In the genomic region with DNA sequence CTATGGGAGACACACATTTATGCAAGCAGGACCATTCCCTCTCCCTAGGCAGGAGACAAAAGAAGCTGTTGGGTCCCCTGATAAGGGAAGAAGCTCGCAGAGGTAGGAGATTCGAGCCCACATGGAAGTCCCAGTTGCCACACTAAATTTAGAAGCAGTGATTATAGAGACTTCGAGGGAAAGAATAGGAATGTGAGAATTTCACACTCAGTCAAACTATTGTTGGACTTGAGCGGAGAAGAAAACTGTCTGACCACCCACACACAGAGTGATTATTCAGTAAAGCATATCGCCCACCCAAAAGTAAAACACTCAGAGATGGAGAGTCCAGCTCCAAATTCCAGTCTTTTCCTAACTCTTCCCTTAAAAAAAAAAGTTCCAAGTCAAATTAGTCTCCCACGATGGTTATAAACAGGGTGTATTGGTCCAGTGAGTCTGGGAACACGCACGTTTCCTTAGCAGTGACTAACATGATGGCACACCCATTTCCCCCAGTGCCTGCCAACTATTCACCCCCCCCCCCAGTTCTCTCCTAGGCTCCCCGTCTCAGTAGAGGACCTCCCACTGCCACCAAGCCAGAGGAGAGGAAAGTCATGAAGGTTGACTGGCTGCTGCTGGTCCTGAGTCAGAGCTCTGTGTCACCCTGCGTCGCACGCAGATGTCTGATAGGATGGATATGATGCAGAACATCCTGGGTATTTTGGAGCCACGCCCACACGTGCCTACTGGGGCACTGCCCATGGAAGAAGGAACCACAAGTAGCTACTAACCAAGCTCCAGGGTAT, we compare ENCODE assay signal across 10 mouse cellular contexts.
A peak's percentile ranks its signal among the peaks of the same experiment; 100 is the strongest.
DNase-seq lines count a peak whose midpoint lies in the region; ATAC-seq lines count a peak whose summit lies in the region.
"Had no signal": no experiment of that assay in that cellular context is flagged by ENCODE, and none has a peak within 500 bp of the region (broad histone marks: within the 10 kb centered on the region; RNA-seq: fewer than 3 reads in every experiment).

No protein-coding gene starts in this region.

- no peak overlapping the region for H3K9ac ChIP-seq in kidney, embryonic 14.5 days (ENCODE audit: low read depth, low read length)
- no peak overlapping the region for H3K9ac ChIP-seq in heart, embryonic 14.5 days (ENCODE audit: low read length)

- no peaks in the 10 kb centered on the region for H3K9me3 ChIP-seq in kidney, embryonic 14.5 days (ENCODE audit: control insufficient read depth, low read length)
- no peaks in the 10 kb centered on the region for H3K9me3 ChIP-seq in heart, embryonic 14.5 days (ENCODE audit: control insufficient read depth, low read length)
- H3K9me3 ChIP-seq in embryonic facial prominence, embryonic 10.5 days, result no peaks in the 10 kb centered on the region
- H3K9me3 ChIP-seq: forebrain, embryonic 10.5 days had no signal

- H3K27ac ChIP-seq in kidney, embryonic 14.5 days (ENCODE audit: low read depth, low read length), result no peak overlapping the region
- H3K27ac ChIP-seq in heart, embryonic 14.5 days (replicated peaks in 1 of 2; ENCODE audit: control insufficient read depth in 1 of 2, insufficient read depth in 1 of 2, low read depth in 2 of 2, low read length in 2 of 2), result peak overlapping the region; percentile 16 to 30; a peak in 3 of 4 replicates
- H3K27ac ChIP-seq in embryonic facial prominence, embryonic 10.5 days (replicated peaks), result no peak overlapping the region
- H3K27ac ChIP-seq: forebrain, embryonic 10.5 days had no signal

- no peak overlapping the region for H3K4me2 ChIP-seq in kidney, embryonic 14.5 days (replicated peaks; ENCODE audit: low read depth, low read length)
- no peak overlapping the region for H3K4me2 ChIP-seq in heart, embryonic 14.5 days (ENCODE audit: low read length)

- intact Hi-C loops in left cerebral cortex, postnatal 4 days (cut with DNase I), result loop anchor here (5.0 kb wide), 2 partner anchors 203 to 358 kb away; no protein-coding TSS in a partner anchor

- H3K4me1 ChIP-seq in kidney, embryonic 14.5 days (ENCODE audit: control insufficient read depth, insufficient read depth, low read length), result no peaks in the 10 kb centered on the region
- H3K4me1 ChIP-seq in heart, embryonic 14.5 days (ENCODE audit: control insufficient read depth in 2 of 2, insufficient read depth in 2 of 2, low read length in 2 of 2), result peaks cover 14 to 22% of the 10 kb centered on the region in 2 experiments
- peaks cover 14% of the 10 kb centered on the region for H3K4me1 ChIP-seq in embryonic facial prominence, embryonic 10.5 days

- DNase-seq in kidney, adult 11 months, result peak; percentile 28
- DNase-seq in left cerebral cortex, postnatal 4 days, result peak; percentile 17
- peak; percentile 30 to 56 for DNase-seq in right cerebral cortex, postnatal 36 days (ENCODE audit: low spot score in 2 of 2)
- DNase-seq in embryonic facial prominence, embryonic 10.5 days (ENCODE audit: low spot score), result no peak
- DNase-seq in spleen, postnatal 10 days (ENCODE audit: low spot score in 2 of 2), result no peak
- DNase-seq in gastrocnemius, postnatal 4 days (ENCODE audit: low spot score in 2 of 2), result no peak
- DNase-seq: midbrain, embryonic 14.5 days had no signal

- no peak overlapping the region for H3K4me3 ChIP-seq in kidney, embryonic 14.5 days (ENCODE audit: low read length)
- H3K4me3 ChIP-seq in heart, embryonic 14.5 days (ENCODE audit: control insufficient read depth in 1 of 2, insufficient read depth in 1 of 2, low read depth in 1 of 2, low read length in 2 of 2), result no peak overlapping the region
- no peak overlapping the region for H3K4me3 ChIP-seq in embryonic facial prominence, embryonic 10.5 days
- H3K4me3 ChIP-seq: forebrain, embryonic 10.5 days had no signal

- whole genome bisulfite sequencing in kidney, embryonic 14.5 days, result 73% methylated on average over 14 of the region's 14 CpGs
- WGBS in heart, embryonic 14.5 days, result 49% methylated on average over 14 of the region's 14 CpGs
- 83% methylated on average over 14 of the region's 14 CpGs for WGBS in embryonic facial prominence, embryonic 10.5 days

- no peaks in the 10 kb centered on the region for H3K27me3 ChIP-seq in kidney, embryonic 14.5 days (ENCODE audit: control insufficient read depth, insufficient read depth, low read length)
- no peaks in the 10 kb centered on the region for H3K27me3 ChIP-seq in heart, embryonic 14.5 days (ENCODE audit: control insufficient read depth, insufficient read depth, low read length)
- H3K27me3 ChIP-seq in embryonic facial prominence, embryonic 10.5 days (replicated peaks; ENCODE audit: low read depth, poor library complexity, severe bottlenecking), result 0 out of 2 replicates have a peak, but pooled peaks cover 3% of the 10 kb centered on the region

- no peak for ATAC-seq in kidney, embryonic 14.5 days (ENCODE audit: low FRiP score, low TSS enrichment)
- 0 out of 2 replicates have a peak, but pooled peaks have one; percentile 28 for ATAC-seq in heart, embryonic 14.5 days (ENCODE audit: insufficient number of reproducible peaks, insufficient read depth, low FRiP score, low read depth)

- H3K36me3 ChIP-seq in kidney, embryonic 14.5 days (ENCODE audit: control insufficient read depth, insufficient read depth, low read length), result no peaks in the 10 kb centered on the region
- H3K36me3 ChIP-seq in heart, embryonic 14.5 days (ENCODE audit: control insufficient read depth, insufficient read depth, low read length), result no peaks in the 10 kb centered on the region
- H3K36me3 ChIP-seq in embryonic facial prominence, embryonic 10.5 days (replicated peaks), result no peaks in the 10 kb centered on the region
- H3K36me3 ChIP-seq: forebrain, embryonic 10.5 days had no signal

Comparison
In these comparisons a context has a peak if more than half of its experiments do, and no peak if none do; other contexts are left out.
1. DNase-seq: peak in kidney, adult 11 months (single experiment), left cerebral cortex, postnatal 4 days (single experiment) and right cerebral cortex, postnatal 36 days (2 of 2); none in embryonic facial prominence, embryonic 10.5 days (single experiment), spleen, postnatal 10 days (0 of 2) and gastrocnemius, postnatal 4 days (0 of 2).
2. H3K27ac ChIP-seq: peak in heart, embryonic 14.5 days (2 of 2); none in kidney, embryonic 14.5 days (single experiment) and embryonic facial prominence, embryonic 10.5 days (single experiment).